Mouse (Mus musculus) layer of hippocampus, adult 8-10 months (tissue): ENCODE results near the gene Gm884. TPM values are rescaled to one million over a fixed set of nuclear protein-coding genes. Genes with fewer than 3 reads are reported as not detected.
"Not testable (repeated sequence)": the region's sequence is repeated elsewhere in the genome, so short reads cannot be mapped to it uniquely, and the experiment has no call there.

Source experiments
- DNase-seq, 2 experiments: peaks; one replicate each; pipeline ENCODE4 v3.0.0; 2022; ENCODE audit warnings: low spot score in 2 of 2
- total RNA-seq, 4 experiments: library from RNA; stranded (reverse); gene quantifications; 2 replicates each; pipeline ENCODE4 v1.2.4; 2022

Gene Gm884
- total RNA-seq, 4 experiments from 2014 or later = 0.04 TPM; not detected in 3

DNA sequence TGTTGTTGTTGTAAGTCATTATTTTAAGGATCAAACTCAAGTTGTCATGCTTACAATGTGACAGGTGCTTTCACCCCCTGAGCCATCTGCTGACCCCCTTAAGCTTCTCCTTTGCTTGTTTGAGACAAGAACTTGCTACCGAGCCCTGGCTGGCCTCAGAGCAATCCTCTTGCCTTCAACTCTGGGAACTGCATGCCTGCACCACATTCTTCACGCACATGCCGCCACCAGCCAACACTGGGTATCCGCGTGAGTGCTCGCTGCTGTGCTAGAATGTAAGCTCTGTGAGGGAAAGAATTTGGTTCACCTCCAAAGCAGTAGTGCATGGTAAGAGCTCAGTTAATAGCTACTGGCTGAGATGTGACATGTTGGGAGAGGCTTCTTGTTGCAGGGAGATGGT is 15.3 kb upstream of the Gm884 start:
- no peak for DNase-seq

DNA sequence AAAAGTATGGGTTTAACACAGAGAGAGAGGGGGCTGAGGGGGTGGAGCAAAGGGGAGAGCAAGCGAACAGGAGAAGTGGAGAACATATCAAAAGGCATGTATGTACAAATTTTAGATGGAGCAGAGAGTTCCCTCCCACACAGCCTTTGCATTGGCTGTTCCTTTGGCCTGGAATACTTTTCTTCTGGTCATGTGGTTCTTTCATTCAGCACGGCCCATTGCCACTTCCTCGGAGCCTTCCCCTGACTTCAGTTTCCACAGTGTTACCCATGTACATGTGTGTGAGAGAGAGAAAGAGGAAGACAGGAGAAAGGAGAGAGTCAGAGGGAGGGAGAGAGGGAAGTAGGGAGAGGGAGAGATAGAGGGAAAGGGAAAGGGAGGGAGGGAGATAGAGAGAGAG is 14.5 kb upstream of the Gm884 start:
- DNase-seq = no peak

DNA sequence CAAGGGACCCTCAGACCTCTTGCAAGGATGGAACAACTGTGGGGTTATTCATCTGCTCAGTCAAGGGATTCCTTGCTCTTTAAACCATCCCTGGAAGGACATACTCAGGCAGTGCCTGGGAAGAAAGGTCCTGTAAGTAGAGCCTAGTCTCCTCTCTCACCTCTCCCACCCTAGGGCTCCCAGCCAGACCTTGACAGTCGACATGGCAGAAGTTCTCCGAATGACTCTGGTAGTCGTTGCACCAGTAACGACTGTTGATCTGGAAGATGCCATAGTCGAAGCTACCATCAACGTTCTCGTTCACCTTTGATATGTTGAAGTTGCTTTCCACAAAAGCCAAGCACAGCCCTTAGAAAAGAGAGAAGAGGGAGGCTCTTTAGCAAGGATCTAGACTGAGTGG is 13.9 kb upstream of the Gm884 start:
- DNase-seq = no peak

GRCm38 (mm10) chr11:103627453-103627852 is 6.5 kb upstream of the Gm884 start:
- no peak for DNase-seq

GRCm38 (mm10) chr11:103610772-103611171 is 10.2 kb downstream of the Gm884 start:
- no peak for DNase-seq

- DNase-seq = no peak
Observed at GRCm38 (mm10) chr11:103606611-103607010, 14.3 kb downstream of the Gm884 start.

DNA sequence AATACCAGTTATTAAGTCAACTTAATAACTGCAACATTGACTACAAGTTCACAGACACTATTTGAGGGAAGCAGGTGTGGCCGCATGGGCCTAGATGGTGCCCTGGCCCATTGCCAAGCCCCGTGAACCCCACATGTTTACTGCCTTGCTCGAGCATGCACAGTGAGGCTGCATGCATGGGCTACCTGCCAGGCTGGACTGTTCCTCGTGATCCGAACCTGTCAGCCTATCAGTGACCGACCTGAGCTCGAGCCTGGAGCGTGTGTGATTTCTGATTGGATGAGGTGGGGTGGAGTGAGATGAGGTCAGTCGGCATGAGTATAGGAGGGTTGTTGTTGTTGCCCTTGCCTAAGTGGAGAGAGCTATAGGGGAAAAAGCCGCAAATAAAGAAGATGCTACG is 42.6 kb downstream of the Gm884 start:
- DNase-seq = no peak

DNA sequence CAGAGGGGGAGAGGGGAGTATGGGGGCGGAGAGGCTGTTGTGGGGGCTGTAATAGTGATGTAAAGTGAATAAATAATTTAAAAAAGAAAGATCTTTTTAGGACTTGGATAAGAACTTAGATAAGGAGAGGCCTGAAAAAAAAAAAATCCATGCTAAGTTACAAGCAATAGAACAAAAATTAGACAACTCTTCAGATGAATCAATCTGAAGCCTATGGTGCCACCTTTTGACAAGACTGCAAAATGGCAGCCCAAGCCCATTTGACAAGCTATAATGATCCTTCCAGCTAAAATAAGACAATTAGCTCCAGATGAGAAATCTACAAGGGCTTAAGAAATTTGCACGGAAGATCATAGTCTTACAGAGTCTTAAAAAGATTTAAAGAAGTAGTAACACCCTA is 64.9 kb downstream of the Gm884 start:
- peak in 1 of 2 experiments; percentile 13 for DNase-seq

GRCm38 (mm10) chr11:103534973-103535372 is 86.0 kb downstream of the Gm884 start:
- not testable (repeated sequence) for DNase-seq

GRCm38 (mm10) chr11:103512111-103512510 is 108.8 kb downstream of the Gm884 start:
- no peak for DNase-seq

DNA sequence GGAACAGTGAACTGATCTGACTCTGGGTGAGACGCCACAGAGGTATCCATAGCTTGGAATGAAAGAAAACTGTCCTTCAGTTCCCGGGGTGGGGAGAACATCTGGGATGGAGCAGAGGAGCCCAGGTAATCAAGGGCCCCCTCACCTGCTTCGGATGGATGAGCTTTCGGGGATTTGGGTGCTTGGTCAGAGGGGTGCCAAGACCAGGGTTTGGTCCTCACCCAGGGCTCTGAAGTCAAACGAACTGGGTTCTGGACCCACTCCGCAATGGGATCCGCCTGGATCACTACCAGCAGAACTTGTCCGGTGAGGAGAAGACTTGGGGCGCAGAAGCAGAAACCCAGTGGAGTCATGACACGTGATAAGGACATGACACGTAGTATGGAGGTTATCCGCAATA is 116.4 kb downstream of the Gm884 start, which contains the start of gene Lrrc37a:
Gene Lrrc37a (minus strand): TSS at position 101 of the 400 bp plus-strand sequence.
- DNase-seq = no peak

Other genes starting within 250 kb of the Gm884 start
- gene Plekhm1, start 208.5 kb downstream of the Gm884 start, total RNA-seq = 10 to 100 TPM; 17.9 to 23.4 (median 20.4) TPM
- not detected for gene Lrrc37a, start 116.5 kb downstream of the Gm884 start, total RNA-seq
- gene Lyzl6, start 17.8 kb upstream of the Gm884 start, total RNA-seq = not detected
- gene Rprml, start 28.4 kb upstream of the Gm884 start, total RNA-seq = 100 to 1,000 TPM in 1 of 4 experiments, 10 to 100 TPM in 3; 77.2 to 102 (median 98.0) TPM
- 10 to 100 TPM; 63.0 to 64.3 (median 64.0) TPM for gene Gosr2, start 76.8 kb upstream of the Gm884 start, total RNA-seq
- under 1 TPM; 0.16 to 0.33 (median 0.24) TPM for gene Wnt9b, start 128.7 kb upstream of the Gm884 start, total RNA-seq
- gene Wnt3, start 153.0 kb upstream of the Gm884 start, total RNA-seq = 1 to 10 TPM in 2 of 4 experiments, under 1 TPM in 2; 0.93 to 2.0 (median 1.2) TPM